Mouse (Mus musculus): ENCODE measurements around the gene Cdx2. TPM values are rescaled to one million over a fixed set of nuclear protein-coding genes. Genes with fewer than 3 reads are reported as not detected.

Gene Cdx2
- polyA plus RNA-seq, 1 experiment from 2014 or later = 1.3 TPM

GRCm38 (mm10) chr5:147342901-147343300 lies 35.8 kb upstream of the Cdx2 start:
- H3K4me1 ChIP-seq (ENCODE audit: control insufficient read depth, insufficient read depth, low read length) = no peaks in the 10 kb centered on the region
- no peak overlapping the region for H3K4me2 ChIP-seq (replicated peaks; ENCODE audit: low read depth, low read length)
- H3K36me3 ChIP-seq (ENCODE audit: control insufficient read depth, insufficient read depth, low read length) = no peaks in the 10 kb centered on the region
- 84% methylated on average over 6 of the region's 6 CpGs for WGBS
- ATAC-seq (ENCODE audit: insufficient number of reproducible peaks, insufficient read depth, low FRiP score, low read depth) = no peak
- no peak overlapping the region for H3K4me3 ChIP-seq (ENCODE audit: low read depth, low read length)
- no peak overlapping the region for H3K27ac ChIP-seq (ENCODE audit: low read length)
- no peak overlapping the region for H3K9ac ChIP-seq (replicated peaks; ENCODE audit: low read depth, low read length)
- H3K9me3 ChIP-seq (ENCODE audit: control insufficient read depth, low read depth, low read length) = no peaks in the 10 kb centered on the region
- H3K27me3 ChIP-seq (ENCODE audit: control insufficient read depth, insufficient read depth, low read length) = no peaks in the 10 kb centered on the region

GRCm38 (mm10) chr5:147340741-147341414 lies 33.8 kb upstream of the Cdx2 start:
- Histone ChIP-seq H3K36me3 (ENCODE audit: control insufficient read depth, insufficient read depth, low read length) (no peaks in the 10 kb centered on the region), H3K27ac (ENCODE audit: low read length) (no peak overlapping the region), H3K9me3 (ENCODE audit: control insufficient read depth, low read depth, low read length) (no peaks in the 10 kb centered on the region), H3K9ac (replicated peaks; ENCODE audit: low read depth, low read length) (no peak overlapping the region), H3K27me3 (ENCODE audit: control insufficient read depth, insufficient read depth, low read length) (no peaks in the 10 kb centered on the region), H3K4me1 (ENCODE audit: control insufficient read depth, insufficient read depth, low read length) (no peaks in the 10 kb centered on the region), H3K4me3 (ENCODE audit: low read depth, low read length) (no peak overlapping the region), H3K4me2 (replicated peaks; ENCODE audit: low read depth, low read length) (no peak overlapping the region)
- ATAC-seq (ENCODE audit: insufficient number of reproducible peaks, insufficient read depth, low FRiP score, low read depth) = no peak
- WGBS = 28% methylated on average over 13 of the region's 13 CpGs

GRCm38 (mm10) chr5:147339560-147339959 lies 32.5 kb upstream of the Cdx2 start:
- H3K27ac ChIP-seq (ENCODE audit: low read length) = no peak overlapping the region
- H3K9ac ChIP-seq (replicated peaks; ENCODE audit: low read depth, low read length) = no peak overlapping the region
- H3K4me2 ChIP-seq (replicated peaks; ENCODE audit: low read depth, low read length) = no peak overlapping the region
- H3K9me3 ChIP-seq (ENCODE audit: control insufficient read depth, low read depth, low read length) = no peaks in the 10 kb centered on the region
- 84% methylated on average over 11 of the region's 11 CpGs for WGBS
- H3K4me3 ChIP-seq (ENCODE audit: low read depth, low read length) = no peak overlapping the region
- no peak for ATAC-seq (ENCODE audit: insufficient number of reproducible peaks, insufficient read depth, low FRiP score, low read depth)
- H3K27me3 ChIP-seq (ENCODE audit: control insufficient read depth, insufficient read depth, low read length) = no peaks in the 10 kb centered on the region
- no peaks in the 10 kb centered on the region for H3K4me1 ChIP-seq (ENCODE audit: control insufficient read depth, insufficient read depth, low read length)
- no peaks in the 10 kb centered on the region for H3K36me3 ChIP-seq (ENCODE audit: control insufficient read depth, insufficient read depth, low read length)

GRCm38 (mm10) chr5:147338967-147339366 lies 31.9 kb upstream of the Cdx2 start:
- no peaks in the 10 kb centered on the region for H3K36me3 ChIP-seq (ENCODE audit: control insufficient read depth, insufficient read depth, low read length)
- 65% methylated on average over 9 of the region's 9 CpGs for WGBS
- no peak overlapping the region for H3K4me3 ChIP-seq (ENCODE audit: low read depth, low read length)
- H3K27ac ChIP-seq (ENCODE audit: low read length) = no peak overlapping the region
- no peak for ATAC-seq (ENCODE audit: insufficient number of reproducible peaks, insufficient read depth, low FRiP score, low read depth)
- H3K9me3 ChIP-seq (ENCODE audit: control insufficient read depth, low read depth, low read length) = no peaks in the 10 kb centered on the region
- H3K4me2 ChIP-seq (replicated peaks; ENCODE audit: low read depth, low read length) = no peak overlapping the region
- H3K27me3 ChIP-seq (ENCODE audit: control insufficient read depth, insufficient read depth, low read length) = no peaks in the 10 kb centered on the region
- no peak overlapping the region for H3K9ac ChIP-seq (replicated peaks; ENCODE audit: low read depth, low read length)
- H3K4me1 ChIP-seq (ENCODE audit: control insufficient read depth, insufficient read depth, low read length) = no peaks in the 10 kb centered on the region

GRCm38 (mm10) chr5:147332711-147333110 lies 25.6 kb upstream of the Cdx2 start:
- Histone ChIP-seq H3K36me3 (ENCODE audit: control insufficient read depth, insufficient read depth, low read length) (no peaks in the 10 kb centered on the region), H3K4me1 (ENCODE audit: control insufficient read depth, insufficient read depth, low read length) (no peaks in the 10 kb centered on the region), H3K9me3 (ENCODE audit: control insufficient read depth, low read depth, low read length) (no peaks in the 10 kb centered on the region), H3K4me3 (ENCODE audit: low read depth, low read length) (no peak overlapping the region), H3K4me2 (replicated peaks; ENCODE audit: low read depth, low read length) (no peak overlapping the region), H3K27me3 (ENCODE audit: control insufficient read depth, insufficient read depth, low read length) (no peaks in the 10 kb centered on the region), H3K27ac (ENCODE audit: low read length) (no peak overlapping the region), H3K9ac (replicated peaks; ENCODE audit: low read depth, low read length) (no peak overlapping the region)
- WGBS = 24% methylated on average over 7 of the region's 7 CpGs
- ATAC-seq (ENCODE audit: insufficient number of reproducible peaks, insufficient read depth, low FRiP score, low read depth) = peak; percentile 28; the same call in 1 of the 2 replicates

GRCm38 (mm10) chr5:147331547-147331946 lies 24.5 kb upstream of the Cdx2 start:
- H3K4me1 ChIP-seq (ENCODE audit: control insufficient read depth, insufficient read depth, low read length) = no peaks in the 10 kb centered on the region
- H3K9me3 ChIP-seq (ENCODE audit: control insufficient read depth, low read depth, low read length) = no peaks in the 10 kb centered on the region
- no peaks in the 10 kb centered on the region for H3K36me3 ChIP-seq (ENCODE audit: control insufficient read depth, insufficient read depth, low read length)
- 34% methylated on average over 2 of the region's 2 CpGs for WGBS
- H3K27ac ChIP-seq (ENCODE audit: low read length) = no peak overlapping the region
- H3K9ac ChIP-seq (replicated peaks; ENCODE audit: low read depth, low read length) = no peak overlapping the region
- no peak overlapping the region for H3K4me2 ChIP-seq (replicated peaks; ENCODE audit: low read depth, low read length)
- no peaks in the 10 kb centered on the region for H3K27me3 ChIP-seq (ENCODE audit: control insufficient read depth, insufficient read depth, low read length)
- ATAC-seq (ENCODE audit: insufficient number of reproducible peaks, insufficient read depth, low FRiP score, low read depth) = no peak
- H3K4me3 ChIP-seq (ENCODE audit: low read depth, low read length) = no peak overlapping the region

- Histone ChIP-seq H3K4me3 (ENCODE audit: low read depth, low read length) (no peak overlapping the region), H3K4me2 (replicated peaks; ENCODE audit: low read depth, low read length) (no peak overlapping the region), H3K4me1 (ENCODE audit: control insufficient read depth, insufficient read depth, low read length) (no peaks in the 10 kb centered on the region), H3K9ac (replicated peaks; ENCODE audit: low read depth, low read length) (no peak overlapping the region), H3K9me3 (ENCODE audit: control insufficient read depth, low read depth, low read length) (no peaks in the 10 kb centered on the region), H3K27me3 (ENCODE audit: control insufficient read depth, insufficient read depth, low read length) (no peaks in the 10 kb centered on the region), H3K27ac (ENCODE audit: low read length) (no peak overlapping the region), H3K36me3 (ENCODE audit: control insufficient read depth, insufficient read depth, low read length) (no peaks in the 10 kb centered on the region)
- no peak for ATAC-seq (ENCODE audit: insufficient number of reproducible peaks, insufficient read depth, low FRiP score, low read depth)
- 86% methylated on average over 11 of the region's 11 CpGs for WGBS
Observed at GRCm38 (mm10) chr5:147329946-147330345, 22.9 kb upstream of the Cdx2 start.

- WGBS = 89% methylated on average over 5 of the region's 5 CpGs
- Histone ChIP-seq H3K4me3 (ENCODE audit: low read depth, low read length) (no peak overlapping the region), H3K4me1 (ENCODE audit: control insufficient read depth, insufficient read depth, low read length) (no peaks in the 10 kb centered on the region), H3K9ac (replicated peaks; ENCODE audit: low read depth, low read length) (no peak overlapping the region), H3K27me3 (ENCODE audit: control insufficient read depth, insufficient read depth, low read length) (0 out of 2 replicates have a peak, but pooled peaks cover 2% of the 10 kb centered on the region), H3K9me3 (ENCODE audit: control insufficient read depth, low read depth, low read length) (no peaks in the 10 kb centered on the region), H3K4me2 (replicated peaks; ENCODE audit: low read depth, low read length) (no peak overlapping the region), H3K36me3 (ENCODE audit: control insufficient read depth, insufficient read depth, low read length) (no peaks in the 10 kb centered on the region), H3K27ac (ENCODE audit: low read length) (no peak overlapping the region)
- ATAC-seq (ENCODE audit: insufficient number of reproducible peaks, insufficient read depth, low FRiP score, low read depth) = no peak
Observed at GRCm38 (mm10) chr5:147327636-147328035, 20.6 kb upstream of the Cdx2 start.

- no peak overlapping the region for H3K4me3 ChIP-seq (ENCODE audit: low read depth, low read length)
- no peak overlapping the region for H3K4me2 ChIP-seq (replicated peaks; ENCODE audit: low read depth, low read length)
- H3K9me3 ChIP-seq (ENCODE audit: control insufficient read depth, low read depth, low read length) = no peaks in the 10 kb centered on the region
- H3K9ac ChIP-seq (replicated peaks; ENCODE audit: low read depth, low read length) = no peak overlapping the region
- H3K27ac ChIP-seq (ENCODE audit: low read length) = no peak overlapping the region
- no peak for ATAC-seq (ENCODE audit: insufficient number of reproducible peaks, insufficient read depth, low FRiP score, low read depth)
- H3K27me3 ChIP-seq (ENCODE audit: control insufficient read depth, insufficient read depth, low read length) = 0 out of 2 replicates have a peak, but pooled peaks cover 5% of the 10 kb centered on the region
- WGBS = 74% methylated on average over 11 of the region's 11 CpGs
- H3K4me1 ChIP-seq (ENCODE audit: control insufficient read depth, insufficient read depth, low read length) = no peaks in the 10 kb centered on the region
- H3K36me3 ChIP-seq (ENCODE audit: control insufficient read depth, insufficient read depth, low read length) = no peaks in the 10 kb centered on the region
Observed at GRCm38 (mm10) chr5:147325931-147326330, 18.9 kb upstream of the Cdx2 start.
